Mouse (Mus musculus) hindbrain, embryonic 14.5 days (tissue): ENCODE measurements around the gene Csrnp3. TPM values are rescaled to one million over a fixed set of nuclear protein-coding genes. Genes with fewer than 3 reads are reported as not detected.

ENCODE experiments used
- ATAC-seq: fragments of 200-750 bp; cut with Nextera tagmentation; 2 replicates; pipeline ENCODE4 v1.8.0; 2017; ENCODE audit warnings: moderate number of reproducible peaks, mild to moderate bottlenecking, moderate TSS enrichment, moderate library complexity; ENCODE audit not compliant: low FRiP score
- DNase-seq: peaks from one replicate; pipeline ENCODE4 v3.0.0-alpha.2; 2015; ENCODE audit warnings: low spot score
- H3K27ac ChIP-seq: fragments of 300-500 bp; sonication (generic); 2 replicates; pipeline ENCODE4 v1.5.1; 2014; ENCODE audit warnings: mild to moderate bottlenecking, moderate library complexity
- H3K27me3 ChIP-seq: fragments of 300-500 bp; sonication (generic); 2 replicates; pipeline ENCODE4 v1.6.1; 2014; ENCODE audit warnings: mild to moderate bottlenecking, low read length, mixed read lengths; ENCODE audit not compliant: control insufficient read depth, insufficient read depth
- H3K36me3 ChIP-seq: fragments of 300-500 bp; sonication (generic); replicated peaks from 2 replicates; pipeline ENCODE4 v1.6.1; 2014; ENCODE audit not compliant: control insufficient read depth, insufficient read depth
- H3K4me1 ChIP-seq: fragments of 300-500 bp; sonication (generic); replicated peaks from 2 replicates; pipeline ENCODE4 v1.6.1; 2014; ENCODE audit warnings: antibody characterized with exemption, low read length, mixed read lengths; ENCODE audit not compliant: control insufficient read depth, insufficient read depth
- H3K4me2 ChIP-seq: fragments of 300-500 bp; sonication (generic); replicated peaks from 2 replicates; pipeline ENCODE4 v1.6.1; 2014; ENCODE audit warnings: mild to moderate bottlenecking, moderate library complexity
- H3K4me3 ChIP-seq: fragments of 300-500 bp; sonication (generic); replicated peaks from 2 replicates; pipeline ENCODE4 v1.5.1; 2014; ENCODE audit warnings: mild to moderate bottlenecking, low read length
- H3K9ac ChIP-seq: fragments of 300-500 bp; sonication (generic); 2 replicates; pipeline ENCODE4 v1.6.1; 2014
- H3K9me3 ChIP-seq: fragments of 300-500 bp; sonication (generic); 2 replicates; pipeline ENCODE4 v1.6.1; 2016; ENCODE audit warnings: low read length; ENCODE audit not compliant: control insufficient read depth
- WGBS: fragments of 180-500 bp; shearing (Covaris S2); extraction: QIAGEN DNeasy Blood & Tissue Kit; methylation state at CpG from one replicate; pipeline ENCODE4 v1.1.7; 2014; 5-methylcytosine and 5-hydroxymethylcytosine counted together
- polyA plus RNA-seq: library from polyadenylated mRNA; unstranded; fragments of >200 nt; fragmentation: Nextera tagmentation; extraction: Ambion mirVana; gene quantifications from 2 replicates; pipeline ENCODE4 v1.2.1, GENCODE M21; 2014

The Csrnp3 gene
- polyA plus RNA-seq, 1 experiment from 2014 or later, result 56.0 TPM

- H3K4me2 ChIP-seq, result peak overlapping the region; percentile 19
Observed at GRCm38 (mm10) chr2:65956727-65957126, 111.2 kb downstream of the Csrnp3 start.

GRCm38 (mm10) chr2:65963420-65963819 is 117.9 kb downstream of the Csrnp3 start:
- no peaks in the 10 kb centered on the region for H3K27me3 ChIP-seq
- H3K9ac ChIP-seq, result no peak overlapping the region
- H3K4me2 ChIP-seq, result no peak overlapping the region
- no peaks in the 10 kb centered on the region for H3K36me3 ChIP-seq
- H3K9me3 ChIP-seq, result no peaks in the 10 kb centered on the region
- peaks cover 17% of the 10 kb centered on the region for H3K4me1 ChIP-seq
- DNase-seq (no peak), ATAC-seq (no peak)
- H3K4me3 ChIP-seq, result no peak overlapping the region
- 63% methylated on average over 4 of the region's 4 CpGs for WGBS
- no peak overlapping the region for H3K27ac ChIP-seq

More at GRCm38 (mm10) chr2:65956727-65957126, 111.2 kb downstream of the Csrnp3 start:
- ATAC-seq (peak; percentile 77), DNase-seq (peak; percentile 76)
- WGBS, result 36% methylated on average over 9 of the region's 9 CpGs
- no peak overlapping the region for H3K4me3 ChIP-seq
- peaks cover 52% of the 10 kb centered on the region for H3K4me1 ChIP-seq
- no peak overlapping the region for H3K9ac ChIP-seq
- no peaks in the 10 kb centered on the region for H3K36me3 ChIP-seq
- H3K27me3 ChIP-seq, result no peaks in the 10 kb centered on the region
- peak overlapping the region; percentile 75 for H3K27ac ChIP-seq
- no peaks in the 10 kb centered on the region for H3K9me3 ChIP-seq

- Histone ChIP-seq H3K9me3 (no peaks in the 10 kb centered on the region), H3K4me1 (no peaks in the 10 kb centered on the region), H3K27ac (peak overlapping the region; percentile 47; the same call in 1 of the 2 replicates), H3K36me3 (0 out of 2 replicates have a peak, but pooled peaks cover 13% of the 10 kb centered on the region), H3K27me3 (no peaks in the 10 kb centered on the region), H3K4me2 (no peak overlapping the region), H3K9ac (no peak overlapping the region), H3K4me3 (no peak overlapping the region)
- no peak for ATAC-seq
- WGBS, result 67% methylated on average over 4 of the region's 4 CpGs
- no peak for DNase-seq
Observed at GRCm38 (mm10) chr2:65968810-65969209, 123.2 kb downstream of the Csrnp3 start.

GRCm38 (mm10) chr2:65973907-65974306 is 128.3 kb downstream of the Csrnp3 start:
- Histone ChIP-seq H3K27ac (no peak overlapping the region), H3K36me3 (0 out of 2 replicates have a peak, but pooled peaks cover 13% of the 10 kb centered on the region), H3K4me1 (peaks cover 3% of the 10 kb centered on the region; the same call in 1 of the 2 replicates), H3K9ac (no peak overlapping the region), H3K4me2 (no peak overlapping the region), H3K4me3 (no peak overlapping the region), H3K27me3 (no peaks in the 10 kb centered on the region), H3K9me3 (no peaks in the 10 kb centered on the region)
- ATAC-seq (no peak), DNase-seq (no peak)
- WGBS, result 89% methylated on average over 4 of the region's 4 CpGs

- Histone ChIP-seq H3K4me2 (no peak overlapping the region), H3K4me3 (no peak overlapping the region), H3K27me3 (no peaks in the 10 kb centered on the region), H3K9ac (no peak overlapping the region), H3K36me3 (0 out of 2 replicates have a peak, but pooled peaks cover 13% of the 10 kb centered on the region), H3K27ac (peak overlapping the region; percentile 21; the same call in 1 of the 2 replicates), H3K4me1 (peaks cover 18% of the 10 kb centered on the region), H3K9me3 (no peaks in the 10 kb centered on the region)
- DNase-seq (no peak), ATAC-seq (no peak)
- 64% methylated on average over 5 of the region's 5 CpGs for WGBS
Observed at GRCm38 (mm10) chr2:65975383-65975782, 129.8 kb downstream of the Csrnp3 start.

GRCm38 (mm10) chr2:65979338-65980053 is 133.9 kb downstream of the Csrnp3 start:
- Histone ChIP-seq H3K9ac (no peak overlapping the region), H3K4me3 (no peak overlapping the region), H3K4me2 (peak overlapping the region; percentile 22), H3K27me3 (no peaks in the 10 kb centered on the region), H3K4me1 (peaks cover 21% of the 10 kb centered on the region), H3K36me3 (no peaks in the 10 kb centered on the region), H3K27ac (peak overlapping the region; percentile 76), H3K9me3 (no peaks in the 10 kb centered on the region)
- DNase-seq, result peak; percentile 76
- ATAC-seq, result peak; percentile 90
- WGBS, result 20% methylated on average over 17 of the region's 17 CpGs

GRCm38 (mm10) chr2:65981470-65981869 is 135.9 kb downstream of the Csrnp3 start:
- Histone ChIP-seq H3K4me1 (peaks cover 21% of the 10 kb centered on the region), H3K9me3 (no peaks in the 10 kb centered on the region), H3K27me3 (no peaks in the 10 kb centered on the region), H3K36me3 (no peaks in the 10 kb centered on the region), H3K9ac (no peak overlapping the region), H3K4me3 (no peak overlapping the region), H3K4me2 (no peak overlapping the region), H3K27ac (no peak overlapping the region)
- ATAC-seq, result no peak
- no peak for DNase-seq
- 93% methylated on average over 6 of the region's 6 CpGs for WGBS

- 71% methylated on average over 4 of the region's 4 CpGs for WGBS
Observed at GRCm38 (mm10) chr2:65981965-65982364, 136.4 kb downstream of the Csrnp3 start.

GRCm38 (mm10) chr2:65985706-65986105 is 140.1 kb downstream of the Csrnp3 start:
- Histone ChIP-seq H3K4me1 (0 out of 2 replicates have a peak, but pooled peaks cover under 1% of the 10 kb centered on the region), H3K27ac (no peak overlapping the region), H3K36me3 (no peaks in the 10 kb centered on the region), H3K4me2 (no peak overlapping the region), H3K4me3 (no peak overlapping the region), H3K9me3 (no peaks in the 10 kb centered on the region), H3K9ac (no peak overlapping the region), H3K27me3 (no peaks in the 10 kb centered on the region)
- DNase-seq (no peak), ATAC-seq (no peak)
- 58% methylated on average over 4 of the region's 4 CpGs for WGBS

More at GRCm38 (mm10) chr2:65981965-65982364, 136.4 kb downstream of the Csrnp3 start:
- Histone ChIP-seq H3K27ac (no peak overlapping the region), H3K4me3 (no peak overlapping the region), H3K4me2 (no peak overlapping the region), H3K9ac (no peak overlapping the region), H3K9me3 (no peaks in the 10 kb centered on the region), H3K36me3 (no peaks in the 10 kb centered on the region), H3K4me1 (peaks cover 21% of the 10 kb centered on the region), H3K27me3 (no peaks in the 10 kb centered on the region)
- ATAC-seq (no peak), DNase-seq (no peak)
